Mouse (Mus musculus) cerebellum, adult 9-10 months (tissue): ENCODE data around the gene Vmn1r35.
"Not testable (repeated sequence)": the region's sequence is repeated elsewhere in the genome, so short reads cannot be mapped to it uniquely, and the experiment has no call there.

Source experiments
- DNase-seq: peaks from one replicate; pipeline ENCODE4 v3.0.0; 2022

The Vmn1r35 gene

GRCm38 (mm10) chr6:66685806-66686205 lies at the start of gene Vmn1r35:
Gene Vmn1r35, minus strand, starts transcription at chr6:66685906.
- no peak for DNase-seq

GRCm38 (mm10) chr6:66729082-66729481 lies 43.4 kb upstream of the Vmn1r35 start, which contains the start of gene Vmn1r37:
Gene Vmn1r37, plus strand, starts transcription at chr6:66729382.
- DNase-seq, result not testable (repeated sequence)

DNA sequence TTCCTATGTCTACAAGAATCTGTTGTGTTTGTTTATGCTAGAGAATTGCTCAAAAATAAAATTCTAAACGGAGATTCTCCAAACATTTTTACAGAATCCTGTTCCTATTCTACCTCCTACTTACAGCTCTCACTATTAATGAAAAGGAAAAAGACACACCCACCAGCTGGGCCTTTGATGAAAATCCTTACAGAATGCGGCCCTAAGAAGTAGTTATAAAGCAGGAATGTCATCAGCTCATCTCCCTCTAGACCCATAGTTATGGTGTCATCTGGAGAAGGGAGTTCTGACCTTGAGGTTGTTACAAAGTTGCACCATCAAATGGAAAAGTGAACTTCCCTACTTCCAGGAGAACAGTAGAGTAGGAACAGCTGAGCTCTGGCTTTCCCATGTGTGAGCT lies 33.4 kb upstream of the Vmn1r35 start, which contains the start of gene Vmn1r36:
TSS of gene Vmn1r36 (minus strand) at position 101 of the 400 bp plus-strand sequence.
- DNase-seq, result not testable (repeated sequence)

DNA sequence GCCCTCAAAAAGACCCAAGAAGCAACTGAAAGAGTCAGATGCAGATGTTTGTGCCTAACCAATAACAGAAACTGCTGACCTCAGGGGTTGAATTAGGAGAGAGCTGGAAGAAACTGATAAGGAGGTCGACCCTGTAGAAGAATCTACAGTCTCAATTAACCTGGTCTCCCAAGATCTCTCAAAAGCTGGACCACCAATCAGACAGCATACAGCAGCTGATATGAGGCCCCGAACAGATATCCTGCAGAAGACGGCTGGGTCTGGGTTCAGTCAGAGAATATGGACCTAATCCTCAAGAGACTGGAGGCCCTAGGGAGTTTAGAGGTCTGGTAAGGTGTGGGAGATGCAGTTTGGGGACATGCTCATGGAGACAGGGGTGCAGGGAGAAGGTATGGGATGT lies 28.1 kb upstream of the Vmn1r35 start:
- no peak for DNase-seq

GRCm38 (mm10) chr6:66708901-66709300 lies 23.2 kb upstream of the Vmn1r35 start:
- DNase-seq, result no peak

- DNase-seq, result no peak
Observed at GRCm38 (mm10) chr6:66643779-66644178, 41.9 kb downstream of the Vmn1r35 start, which contains the start of gene Vmn1r34. Gene Vmn1r34, minus strand, starts transcription at chr6:66643879.
